Mouse (Mus musculus) lung, postnatal 0 days (tissue): ENCODE measurements around the gene 2010111I01Rik. TPM values are rescaled to one million over a fixed set of nuclear protein-coding genes. Genes with fewer than 3 reads are reported as not detected.

Experiments
- ATAC-seq: fragments of 200-750 bp; cut with Nextera tagmentation; 2 replicates; pipeline ENCODE4 v1.8.0; 2017; ENCODE audit warnings: moderate library complexity
- DNase-seq: peaks from one replicate; pipeline ENCODE4 v3.0.0-alpha.2; 2016; ENCODE audit warnings: low spot score
- H3K27ac ChIP-seq: fragments of 300-500 bp; sonication (generic); 2 replicates; pipeline ENCODE4 v1.5.1; 2014; ENCODE audit warnings: antibody characterized with exemption, mild to moderate bottlenecking, low read length, mixed read lengths
- H3K27me3 ChIP-seq: fragments of 300-500 bp; sonication (generic); replicated peaks from 2 replicates; pipeline ENCODE4 v1.6.1; 2014; ENCODE audit warnings: low read length, mixed read lengths; ENCODE audit not compliant: insufficient read depth
- H3K36me3 ChIP-seq: fragments of 300-500 bp; sonication (generic); 2 replicates; pipeline ENCODE4 v1.6.1; 2014; ENCODE audit warnings: low read length, mixed read lengths; ENCODE audit not compliant: insufficient read depth
- H3K4me1 ChIP-seq: fragments of 300-500 bp; sonication (generic); 2 replicates; pipeline ENCODE4 v1.6.1; 2014; ENCODE audit warnings: antibody characterized with exemption, low read depth, low read length, mixed read lengths; ENCODE audit not compliant: insufficient read depth
- H3K4me2 ChIP-seq: fragments of 300-500 bp; sonication (generic); replicated peaks from 2 replicates; pipeline ENCODE4 v1.6.1; 2014; ENCODE audit warnings: low read depth, mild to moderate bottlenecking, low read length, moderate library complexity, mixed read lengths
- H3K4me3 ChIP-seq: fragments of 300-500 bp; sonication (generic); 2 replicates; pipeline ENCODE4 v1.5.1; 2014; ENCODE audit warnings: low read depth, low read length
- H3K9ac ChIP-seq: fragments of 300-500 bp; sonication (generic); replicated peaks from 2 replicates; pipeline ENCODE4 v1.6.1; 2014; ENCODE audit warnings: low read depth, mild to moderate bottlenecking
- H3K9me3 ChIP-seq: fragments of 300-500 bp; sonication (generic); 2 replicates; pipeline ENCODE4 v1.6.1; 2016; ENCODE audit warnings: low read length, mixed read lengths
- CTCF ChIP-seq: IDR thresholded peaks from 2 replicates; pipeline ENCODE4 v1.5.1; 2016; ENCODE audit warnings: antibody characterized with exemption, mild to moderate bottlenecking
- EP300 ChIP-seq: IDR thresholded peaks from 2 replicates; pipeline ENCODE4 v1.6.1; 2016; ENCODE audit warnings: antibody characterized with exemption, mild to moderate bottlenecking, control low read depth
- WGBS: fragments of 180-500 bp; shearing (Covaris S2); extraction: QIAGEN DNeasy Blood & Tissue Kit; methylation state at CpG from one replicate; pipeline ENCODE4 v1.1.7; 2014; 5-methylcytosine and 5-hydroxymethylcytosine counted together
- polyA plus RNA-seq: library from polyadenylated mRNA; unstranded; fragments of >200 nt; fragmentation: Nextera tagmentation; extraction: Ambion mirVana; gene quantifications from 2 replicates; pipeline ENCODE4 v1.2.1, GENCODE M21; 2015

Gene 2010111I01Rik
- polyA plus RNA-seq, 1 experiment from 2014 or later, result 130 TPM

DNA sequence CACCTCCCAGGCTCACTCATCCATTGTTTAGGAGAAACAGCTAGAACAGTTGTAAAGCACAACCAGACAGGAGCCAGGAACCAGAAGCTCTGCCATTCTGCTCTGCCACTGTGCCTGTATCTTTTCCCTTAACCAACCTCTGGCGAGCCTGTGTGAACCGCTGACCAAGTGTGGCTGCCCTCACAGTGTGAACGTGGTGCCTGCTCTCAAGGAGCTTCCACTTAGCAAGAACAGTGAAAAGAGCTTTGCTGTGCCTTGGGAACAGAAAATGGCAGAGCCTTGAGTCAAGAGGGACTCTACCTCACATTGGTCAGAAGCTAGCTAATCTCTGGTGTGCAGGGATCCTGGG is 207.4 kb downstream of the 2010111I01Rik start:
- no peak for DNase-seq
- Histone ChIP-seq H3K4me2 (no peak overlapping the region), H3K9ac (no peak overlapping the region), H3K9me3 (no peaks in the 10 kb centered on the region), H3K27ac (no peak overlapping the region), H3K36me3 (no peaks in the 10 kb centered on the region), H3K4me3 (no peak overlapping the region), H3K27me3 (no peaks in the 10 kb centered on the region), H3K4me1 (no peaks in the 10 kb centered on the region)
- no peak for ATAC-seq
- WGBS, result 86% methylated on average over 3 of the region's 3 CpGs
- no peak for TF ChIP-seq EP300
- TF ChIP-seq CTCF, result no peak

DNA sequence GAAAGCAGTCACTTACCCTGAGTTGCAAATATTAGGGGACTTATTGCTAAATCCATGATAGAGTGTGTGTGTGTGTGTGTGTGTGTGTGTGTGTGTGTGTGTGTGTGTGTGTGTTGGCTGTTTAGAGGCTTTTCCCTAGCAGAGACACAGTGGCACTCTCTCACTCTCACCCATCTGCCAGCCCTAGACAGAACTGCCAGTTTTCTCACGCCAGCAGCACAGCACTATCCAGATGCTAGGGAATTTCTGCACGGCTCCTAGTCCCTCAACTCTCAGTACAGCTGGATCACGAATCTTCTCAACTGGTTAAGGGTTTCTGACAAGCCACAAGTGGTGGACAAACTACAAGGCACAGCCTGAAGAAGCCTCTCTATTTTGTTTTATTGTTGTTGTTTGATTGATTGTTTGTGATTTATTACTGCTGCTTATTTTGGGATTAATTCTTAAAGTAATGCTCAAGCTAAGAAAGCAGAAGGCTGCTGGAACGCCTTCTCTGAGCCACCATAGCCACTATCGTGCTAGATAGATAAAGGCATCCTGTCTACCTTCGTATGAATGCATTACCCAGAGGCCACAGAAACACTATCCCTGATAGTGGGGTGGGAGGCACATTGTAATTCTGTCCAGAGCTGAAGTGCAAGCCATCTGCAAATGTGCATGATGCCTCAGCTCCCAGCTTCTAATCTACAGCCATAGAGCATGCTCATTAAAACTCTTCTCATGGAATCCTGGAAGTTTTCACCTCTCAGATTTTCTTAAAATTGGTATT is 209.7 kb downstream of the 2010111I01Rik start:
- DNase-seq, result no peak
- H3K4me2 ChIP-seq, result no peak overlapping the region
- no peak for TF ChIP-seq EP300
- TF ChIP-seq CTCF, result no peak
- H3K9ac ChIP-seq, result no peak overlapping the region
- H3K9me3 ChIP-seq, result no peaks in the 10 kb centered on the region
- ATAC-seq, result no peak
- 59% methylated on average over 6 of the region's 6 CpGs for WGBS
- no peaks in the 10 kb centered on the region for H3K36me3 ChIP-seq
- H3K27ac ChIP-seq, result no peak overlapping the region
- H3K4me3 ChIP-seq, result no peak overlapping the region
- H3K27me3 ChIP-seq, result no peaks in the 10 kb centered on the region
- H3K4me1 ChIP-seq, result no peaks in the 10 kb centered on the region

- DNase-seq, result no peak
- Histone ChIP-seq H3K9ac (no peak overlapping the region), H3K4me2 (no peak overlapping the region), H3K36me3 (no peaks in the 10 kb centered on the region), H3K4me1 (no peaks in the 10 kb centered on the region), H3K4me3 (no peak overlapping the region), H3K27ac (no peak overlapping the region), H3K27me3 (no peaks in the 10 kb centered on the region), H3K9me3 (no peaks in the 10 kb centered on the region)
- WGBS, result 73% methylated on average over 4 of the region's 4 CpGs
- TF ChIP-seq CTCF (no peak), EP300 (no peak)
- ATAC-seq, result no peak
These were observed 211.4 kb downstream of the 2010111I01Rik start for GRCm38 (mm10) chr13:63176131-63176530.

- H3K4me1 ChIP-seq, result no peaks in the 10 kb centered on the region
- no peaks in the 10 kb centered on the region for H3K9me3 ChIP-seq
- 90% methylated on average over 4 of the region's 4 CpGs for WGBS
- TF ChIP-seq EP300 (no peak), CTCF (no peak)
- no peak overlapping the region for H3K9ac ChIP-seq
- no peak overlapping the region for H3K4me3 ChIP-seq
- DNase-seq (no peak), ATAC-seq (no peak)
- H3K36me3 ChIP-seq, result no peaks in the 10 kb centered on the region
- H3K27ac ChIP-seq, result no peak overlapping the region
- H3K4me2 ChIP-seq, result no peak overlapping the region
- H3K27me3 ChIP-seq, result no peaks in the 10 kb centered on the region
These were observed 212.5 kb downstream of the 2010111I01Rik start for GRCm38 (mm10) chr13:63177232-63177631.

DNA sequence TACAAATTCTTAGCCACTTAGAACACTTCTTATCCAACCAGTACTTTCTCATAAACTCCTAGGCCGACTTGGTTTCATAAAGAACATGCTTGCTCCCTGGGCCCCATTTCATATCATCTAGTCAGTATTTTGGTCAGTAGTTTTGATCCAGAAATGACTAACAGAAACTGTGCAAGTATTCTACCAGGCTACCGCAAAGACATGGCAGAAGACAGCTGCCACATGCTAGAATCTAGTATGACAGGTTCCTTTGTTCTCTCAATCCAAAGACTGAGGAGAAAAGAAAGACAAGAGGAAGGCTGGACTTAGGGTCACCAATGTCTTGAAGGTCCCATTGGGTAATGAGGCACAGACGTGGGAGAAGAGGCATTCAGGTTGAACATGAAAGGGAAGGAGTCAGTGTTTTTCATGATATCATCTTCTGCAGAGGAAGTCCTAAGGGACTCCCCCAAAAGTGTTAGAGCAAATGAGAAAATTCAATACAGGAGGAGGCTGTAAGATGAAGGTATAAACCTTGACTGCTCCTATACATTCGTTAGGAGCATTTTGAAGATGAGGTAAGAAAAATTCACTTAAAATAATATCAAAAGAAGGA is 216.0 kb downstream of the 2010111I01Rik start:
- H3K27ac ChIP-seq, result no peak overlapping the region
- no peaks in the 10 kb centered on the region for H3K9me3 ChIP-seq
- no peak for DNase-seq
- no peaks in the 10 kb centered on the region for H3K36me3 ChIP-seq
- H3K4me1 ChIP-seq, result no peaks in the 10 kb centered on the region
- H3K27me3 ChIP-seq, result no peaks in the 10 kb centered on the region
- H3K4me2 ChIP-seq, result no peak overlapping the region
- no peak overlapping the region for H3K4me3 ChIP-seq
- no peak overlapping the region for H3K9ac ChIP-seq
- 86% methylated on average over 4 of the region's 4 CpGs for WGBS
- ATAC-seq, result no peak
- TF ChIP-seq CTCF (no peak), EP300 (no peak)

DNA sequence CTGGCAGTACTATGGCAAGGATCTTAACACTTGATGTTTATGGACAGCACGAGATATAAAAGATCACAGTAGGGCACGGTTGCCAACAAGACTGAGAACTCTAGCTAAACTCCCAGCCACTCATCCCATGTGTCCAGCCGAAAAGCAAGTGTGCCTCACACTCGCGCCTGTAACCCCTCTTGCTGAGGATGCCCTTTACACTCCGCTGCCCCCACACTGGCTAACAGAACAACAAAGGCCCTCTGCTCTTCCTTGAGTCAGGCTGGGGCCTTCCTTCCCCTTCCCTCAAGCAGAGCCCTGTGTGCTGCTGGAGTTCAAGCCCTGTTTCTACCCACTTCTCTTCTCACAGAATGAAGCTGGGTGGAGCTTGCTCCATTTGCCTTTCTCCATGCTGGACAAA is 220.3 kb downstream of the 2010111I01Rik start:
- ATAC-seq, result no peak
- no peak for TF ChIP-seq EP300
- no peak for TF ChIP-seq CTCF
- no peaks in the 10 kb centered on the region for H3K9me3 ChIP-seq
- no peak overlapping the region for H3K27ac ChIP-seq
- no peak for DNase-seq
- no peak overlapping the region for H3K4me3 ChIP-seq
- no peaks in the 10 kb centered on the region for H3K27me3 ChIP-seq
- H3K36me3 ChIP-seq, result no peaks in the 10 kb centered on the region
- H3K4me2 ChIP-seq, result no peak overlapping the region
- H3K9ac ChIP-seq, result no peak overlapping the region
- H3K4me1 ChIP-seq, result peaks cover 12% of the 10 kb centered on the region; the same call in 1 of the 2 replicates
- WGBS, result 71% methylated on average over 6 of the region's 6 CpGs
